Mouse (Mus musculus) liver, embryonic 14.5 days (tissue): Measurements from ENCODE around the gene Dnajb5. TPM values are rescaled to one million over a fixed set of nuclear protein-coding genes. Genes with fewer than 3 reads are reported as not detected.
"Not testable (repeated sequence)": the region's sequence is repeated elsewhere in the genome, so short reads cannot be mapped to it uniquely, and the experiment has no call there.

Experiments used
- ATAC-seq: fragments of 200-750 bp; cut with Nextera tagmentation; 2 replicates; pipeline ENCODE4 v1.8.0; 2017; ENCODE audit warnings: moderate number of reproducible peaks, mild to moderate bottlenecking, moderate library complexity; ENCODE audit not compliant: insufficient read depth
- DNase-seq, 3 experiments: peaks; one replicate each; pipeline ENCODE4 v3.0.0-alpha.2; 2012 to 2013; ENCODE audit warnings: low read depth in 3 of 3, low spot score in 3 of 3
- H3K27ac ChIP-seq: fragments of 300-500 bp; sonication (generic); 2 replicates; pipeline ENCODE4 v1.5.1; 2014; ENCODE audit warnings: moderate library complexity, mild to moderate bottlenecking, control low read depth, inconsistent platforms
- H3K27me3 ChIP-seq: fragments of 300-500 bp; sonication (generic); 2 replicates; pipeline ENCODE4 v1.6.1; 2014; ENCODE audit warnings: mild to moderate bottlenecking, low read length, moderate library complexity; ENCODE audit not compliant: control insufficient read depth, insufficient read depth
- H3K36me3 ChIP-seq: fragments of 300-500 bp; sonication (generic); replicated peaks from 2 replicates; pipeline ENCODE4 v1.6.1; 2014; ENCODE audit warnings: low read depth; ENCODE audit not compliant: control insufficient read depth, insufficient read depth
- H3K4me1 ChIP-seq, 2 experiments: fragments of 200-500 bp in 1 of 2; fragments of 300-500 bp in 1 of 2; sonication (generic) in 1 of 2; replicated peaks; 2 replicates each; pipeline ENCODE4 v1.6.1; 2012 to 2014; ENCODE audit warnings: antibody characterized with exemption in 1 of 2, inconsistent platforms in 1 of 2, low read length in 1 of 2; ENCODE audit not compliant: control insufficient read depth in 2 of 2, insufficient read depth in 2 of 2
- H3K4me2 ChIP-seq: fragments of 300-500 bp; sonication (generic); 2 replicates; pipeline ENCODE4 v1.6.1; 2014; ENCODE audit warnings: low read depth, mild to moderate bottlenecking, control low read depth, moderate library complexity
- H3K4me3 ChIP-seq, 2 experiments: fragments of 200-500 bp in 1 of 2; fragments of 300-500 bp in 1 of 2; sonication (generic) in 1 of 2; 2 replicates each; pipeline ENCODE4 v1.5.1; 2012 to 2014; ENCODE audit warnings: low read depth in 2 of 2, low read length in 2 of 2, mild to moderate bottlenecking in 2 of 2, control low read depth in 1 of 2, inconsistent platforms in 1 of 2, moderate library complexity in 1 of 2; ENCODE audit not compliant: insufficient read depth in 1 of 2
- H3K9ac ChIP-seq: fragments of 300-500 bp; sonication (generic); replicated peaks from 2 replicates; pipeline ENCODE4 v1.6.1; 2014; ENCODE audit warnings: mild to moderate bottlenecking, control low read depth, moderate library complexity
- H3K9me3 ChIP-seq: fragments of 300-500 bp; sonication (generic); 2 replicates; pipeline ENCODE4 v1.6.1; 2016; ENCODE audit warnings: low read length, mixed read lengths; ENCODE audit not compliant: control insufficient read depth
- CTCF ChIP-seq: IDR thresholded peaks from 2 replicates; pipeline ENCODE4 v1.5.1; 2016; ENCODE audit warnings: antibody characterized with exemption, low read depth, control low read depth
- EP300 ChIP-seq: IDR thresholded peaks from 2 replicates; pipeline ENCODE4 v1.6.1; 2016; ENCODE audit warnings: antibody characterized with exemption, low read depth
- WGBS: fragments of 180-500 bp; shearing (Covaris S2); extraction: QIAGEN DNeasy Blood & Tissue Kit; methylation state at CpG from one replicate; pipeline ENCODE4 v1.1.7; 2014; ENCODE audit not compliant: insufficient replicate concordance; 5-methylcytosine and 5-hydroxymethylcytosine counted together
- polyA plus RNA-seq, 2 experiments: library from polyadenylated mRNA; depleted of rRNA in 1 of 2; stranded (reverse) in 1 of 2; unstranded in 1 of 2; fragments of >200 nt; fragmentation: Nextera tagmentation in 1 of 2; extraction: Ambion mirVana in 1 of 2; gene quantifications; 2 replicates each; pipeline versions ENCODE4 v1.2.1 to v1.2.3; 2012 to 2014

The Dnajb5 gene
- polyA plus RNA-seq, 2 experiments: 0.43 to 0.90 TPM

GRCm38 (mm10) chr4:42998022-42998421 lies 48.4 kb downstream of the Dnajb5 start:
- Histone ChIP-seq H3K9ac (peak overlapping the region; percentile 99), H3K27ac (peak overlapping the region; percentile 50; the same call in 1 of the 2 replicates), H3K4me2 (peak overlapping the region; percentile 87), H3K36me3 (peaks cover 43% of the 10 kb centered on the region), H3K4me3 (peak overlapping the region in 1 of 2 experiments; percentile 100; a peak in 2 of 4 replicates), H3K4me1 (peaks cover 14 to 22% of the 10 kb centered on the region in 2 experiments), H3K9me3 (no peaks in the 10 kb centered on the region), H3K27me3 (no peaks in the 10 kb centered on the region)
- TF ChIP-seq CTCF: no peak
- WGBS: 52% methylated on average over 2 of the region's 2 CpGs
- no peak for DNase-seq
- ATAC-seq: no peak

- peak overlapping the region; percentile 97 for H3K27ac ChIP-seq
- H3K9me3 ChIP-seq: no peaks in the 10 kb centered on the region
- H3K27me3 ChIP-seq: no peaks in the 10 kb centered on the region
- peak; percentile 68 for ATAC-seq
- peaks cover 27% of the 10 kb centered on the region for H3K36me3 ChIP-seq
- peak overlapping the region; percentile 93 to 100 for H3K4me3 ChIP-seq
- H3K4me1 ChIP-seq: peaks cover 14 to 22% of the 10 kb centered on the region in 2 experiments
- peak overlapping the region; percentile 99 for H3K9ac ChIP-seq
- TF ChIP-seq CTCF: peak; percentile 33
- TF ChIP-seq EP300: no peak
- WGBS: under 1% methylated on average over 43 of the region's 51 CpGs
- H3K4me2 ChIP-seq: peak overlapping the region; percentile 87
- DNase-seq: peak; percentile 56 to 70 (median 61)
Measured at GRCm38 (mm10) chr4:42999451-43000140, 50.0 kb downstream of the Dnajb5 start.

- ATAC-seq (peak; percentile 96), DNase-seq (peak; percentile 99)
- Histone ChIP-seq H3K36me3 (peaks cover 19% of the 10 kb centered on the region), H3K4me2 (peak within 1 kb of the TSS; percentile 87), H3K4me1 (peaks cover 14 to 22% of the 10 kb centered on the region in 2 experiments), H3K27ac (peak within 1 kb of the TSS; percentile 97), H3K9ac (peak within 1 kb of the TSS; percentile 99), H3K4me3 (peak within 1 kb of the TSS; percentile 93 to 100)
- H3K27me3 ChIP-seq, H3K9me3 ChIP-seq: not testable (repeated sequence)
- WGBS: 1% methylated on average over 49 of the region's 56 CpGs
Measured at GRCm38 (mm10) chr4:43000141-43000986, 50.8 kb downstream of the Dnajb5 start, which contains the start of gene Vcp. Gene Vcp, minus strand, starts transcription at chr4:43000507.

- Histone ChIP-seq H3K4me3 (no peak overlapping the region), H3K9ac (no peak overlapping the region), H3K9me3 (no peaks in the 10 kb centered on the region), H3K4me2 (no peak overlapping the region), H3K36me3 (peaks cover 12% of the 10 kb centered on the region), H3K27ac (no peak overlapping the region), H3K4me1 (peaks cover 14 to 22% of the 10 kb centered on the region in 2 experiments), H3K27me3 (no peaks in the 10 kb centered on the region)
- DNase-seq: no peak
- TF ChIP-seq EP300: no peak
- TF ChIP-seq CTCF: no peak
- WGBS: 73% methylated on average over 2 of the region's 2 CpGs
- no peak for ATAC-seq
Measured at GRCm38 (mm10) chr4:43001272-43001671, 51.7 kb downstream of the Dnajb5 start.
